Mouse (Mus musculus): ENCODE data around the gene Gse1. TPM values are rescaled to one million over a fixed set of nuclear protein-coding genes. Genes with fewer than 3 reads are reported as not detected.

The Gse1 gene
- polyA plus RNA-seq, 1 experiment = 14.7 TPM

- peak in 2 of 3 experiments; percentile 2 to 30 for TF ChIP-seq MYOG (IDR thresholded peaks at IDR 0.05; ENCODE audit: control insufficient read depth in 1 of 3, insufficient read depth in 1 of 3, insufficient read length in 2 of 3, low read depth in 2 of 3)
- no peak for TF ChIP-seq TCF12 (IDR thresholded peaks at IDR 0.05; ENCODE audit: insufficient read depth, poor library complexity, severe bottlenecking)
- TF ChIP-seq POLR2AphosphoS2 (IDR thresholded peaks at IDR 0.05; ENCODE audit: insufficient read length, low read depth) = no peak
- TF ChIP-seq REST (IDR thresholded peaks at IDR 0.05; ENCODE audit: insufficient read depth, insufficient read length) = no peak
- no peak for TF ChIP-seq MAX (IDR thresholded peaks at IDR 0.05; ENCODE audit: low read depth)
- peak in 2 of 3 experiments; percentile 42 to 54 for TF ChIP-seq MYOD1 (IDR thresholded peaks at IDR 0.05; ENCODE audit: control insufficient read depth in 1 of 3, insufficient read length in 2 of 3, low read depth in 2 of 3)
- no peak for TF ChIP-seq USF1 (IDR thresholded peaks at IDR 0.05; ENCODE audit: low read depth)
- TF ChIP-seq POLR2A (IDR thresholded peaks at IDR 0.05; ENCODE audit: insufficient read length, low read depth) = no peak
- Histone ChIP-seq H3K79me2 (ENCODE audit: control insufficient read depth, insufficient read depth) (no peaks in the 10 kb centered on the region), H3ac (ENCODE audit: control insufficient read depth, insufficient read length) (no peak overlapping the region)
Observed at GRCm38 (mm10) chr8:120224521-120225420, 3.5 kb upstream of the Gse1 start.

GRCm38 (mm10) chr8:120225421-120226151 is 2.7 kb upstream of the Gse1 start:
- Histone ChIP-seq H3ac (ENCODE audit: control insufficient read depth, insufficient read length) (no peak overlapping the region), H3K4me2 (ENCODE audit: low read depth) (peak overlapping the region; percentile 94), H3K79me2 (ENCODE audit: control insufficient read depth, insufficient read depth) (peaks cover 2% of the 10 kb centered on the region), H3K4me3 (no peak overlapping the region), H3K27me3 (ENCODE audit: control insufficient read depth, insufficient read depth, insufficient read length) (no peaks in the 10 kb centered on the region), H3K36me3 (ENCODE audit: control insufficient read depth, insufficient read depth) (no peaks in the 10 kb centered on the region)
- TF ChIP-seq POLR2A (IDR thresholded peaks at IDR 0.05; ENCODE audit: insufficient read length, low read depth) (no peak), E2F4 (IDR thresholded peaks at IDR 0.05; ENCODE audit: insufficient read depth) (no peak), TCF3 (IDR thresholded peaks at IDR 0.05; ENCODE audit: insufficient read length, low read depth) (peak; percentile 12), REST (IDR thresholded peaks at IDR 0.05; ENCODE audit: insufficient read depth, insufficient read length) (no peak), USF1 (IDR thresholded peaks at IDR 0.05; ENCODE audit: low read depth) (no peak), CEBPB (IDR thresholded peaks at IDR 0.05; ENCODE audit: insufficient read depth, poor library complexity, severe bottlenecking) (no peak), TCF12 (IDR thresholded peaks at IDR 0.05; ENCODE audit: insufficient read depth, poor library complexity, severe bottlenecking) (peak; percentile 64), SRF (IDR thresholded peaks at IDR 0.05; ENCODE audit: control insufficient read depth, insufficient read length, low read depth) (no peak), POLR2AphosphoS2 (IDR thresholded peaks at IDR 0.05; ENCODE audit: insufficient read length, low read depth) (no peak), MYOG (IDR thresholded peaks at IDR 0.05; ENCODE audit: control insufficient read depth in 1 of 3, insufficient read depth in 1 of 3, insufficient read length in 2 of 3, low read depth in 2 of 3) (peak; percentile 9 to 85 (median 38)), MAX (IDR thresholded peaks at IDR 0.05; ENCODE audit: low read depth) (no peak), MYOD1 (IDR thresholded peaks at IDR 0.05; ENCODE audit: control insufficient read depth in 1 of 3, insufficient read length in 2 of 3, low read depth in 2 of 3) (peak in 2 of 3 experiments; percentile 94 to 97)

More at GRCm38 (mm10) chr8:120224521-120225420, 3.5 kb upstream of the Gse1 start:
- Histone ChIP-seq H3K27me3 (ENCODE audit: control insufficient read depth, insufficient read depth, insufficient read length) (no peaks in the 10 kb centered on the region), H3K4me2 (ENCODE audit: low read depth) (peak overlapping the region; percentile 94), H3K4me3 (no peak overlapping the region), H3K36me3 (ENCODE audit: control insufficient read depth, insufficient read depth) (no peaks in the 10 kb centered on the region)

GRCm38 (mm10) chr8:120226700-120227577 is 1.3 kb upstream of the Gse1 start:
- Histone ChIP-seq H3K27me3 (ENCODE audit: control insufficient read depth, insufficient read depth, insufficient read length) (no peaks in the 10 kb centered on the region), H3K79me2 (ENCODE audit: control insufficient read depth, insufficient read depth) (peaks cover 13% of the 10 kb centered on the region), H3K36me3 (ENCODE audit: control insufficient read depth, insufficient read depth) (no peaks in the 10 kb centered on the region), H3K4me3 (peak overlapping the region; percentile 40), H3K4me2 (ENCODE audit: low read depth) (peak overlapping the region; percentile 94), H3ac (ENCODE audit: control insufficient read depth, insufficient read length) (no peak overlapping the region)
- TF ChIP-seq SRF (IDR thresholded peaks at IDR 0.05; ENCODE audit: control insufficient read depth, insufficient read length, low read depth) = no peak
- peak; percentile 10 to 48 (median 37) for TF ChIP-seq MYOD1 (IDR thresholded peaks at IDR 0.05; ENCODE audit: control insufficient read depth in 1 of 3, insufficient read length in 2 of 3, low read depth in 2 of 3)
- TF ChIP-seq MYOG (IDR thresholded peaks at IDR 0.05; ENCODE audit: control insufficient read depth in 1 of 3, insufficient read depth in 1 of 3, insufficient read length in 2 of 3, low read depth in 2 of 3) = peak in 2 of 3 experiments; percentile 37 to 40
- TF ChIP-seq E2F4 (IDR thresholded peaks at IDR 0.05; ENCODE audit: insufficient read depth) = no peak

GRCm38 (mm10) chr8:120227578-120227876 is 729 bp upstream of the Gse1 start:
- TF ChIP-seq MYOD1 (IDR thresholded peaks at IDR 0.05; ENCODE audit: control insufficient read depth in 1 of 3, insufficient read length in 2 of 3, low read depth in 2 of 3) (no peak), TCF3 (IDR thresholded peaks at IDR 0.05; ENCODE audit: insufficient read length, low read depth) (no peak), POLR2A (IDR thresholded peaks at IDR 0.05; ENCODE audit: insufficient read length, low read depth) (no peak), REST (IDR thresholded peaks at IDR 0.05; ENCODE audit: insufficient read depth, insufficient read length) (no peak)
- peak overlapping the region; percentile 40 for H3K4me3 ChIP-seq
- no peaks in the 10 kb centered on the region for H3K27me3 ChIP-seq (ENCODE audit: control insufficient read depth, insufficient read depth, insufficient read length)
- H3ac ChIP-seq (ENCODE audit: control insufficient read depth, insufficient read length) = no peak overlapping the region
- peak overlapping the region; percentile 94 for H3K4me2 ChIP-seq (ENCODE audit: low read depth)
- H3K79me2 ChIP-seq (ENCODE audit: control insufficient read depth, insufficient read depth) = peaks cover 17% of the 10 kb centered on the region
- no peaks in the 10 kb centered on the region for H3K36me3 ChIP-seq (ENCODE audit: control insufficient read depth, insufficient read depth)

All from myocyte (in vitro differentiated cells).